Mouse (Mus musculus): ENCODE results near the gene Il3ra.

DNA sequence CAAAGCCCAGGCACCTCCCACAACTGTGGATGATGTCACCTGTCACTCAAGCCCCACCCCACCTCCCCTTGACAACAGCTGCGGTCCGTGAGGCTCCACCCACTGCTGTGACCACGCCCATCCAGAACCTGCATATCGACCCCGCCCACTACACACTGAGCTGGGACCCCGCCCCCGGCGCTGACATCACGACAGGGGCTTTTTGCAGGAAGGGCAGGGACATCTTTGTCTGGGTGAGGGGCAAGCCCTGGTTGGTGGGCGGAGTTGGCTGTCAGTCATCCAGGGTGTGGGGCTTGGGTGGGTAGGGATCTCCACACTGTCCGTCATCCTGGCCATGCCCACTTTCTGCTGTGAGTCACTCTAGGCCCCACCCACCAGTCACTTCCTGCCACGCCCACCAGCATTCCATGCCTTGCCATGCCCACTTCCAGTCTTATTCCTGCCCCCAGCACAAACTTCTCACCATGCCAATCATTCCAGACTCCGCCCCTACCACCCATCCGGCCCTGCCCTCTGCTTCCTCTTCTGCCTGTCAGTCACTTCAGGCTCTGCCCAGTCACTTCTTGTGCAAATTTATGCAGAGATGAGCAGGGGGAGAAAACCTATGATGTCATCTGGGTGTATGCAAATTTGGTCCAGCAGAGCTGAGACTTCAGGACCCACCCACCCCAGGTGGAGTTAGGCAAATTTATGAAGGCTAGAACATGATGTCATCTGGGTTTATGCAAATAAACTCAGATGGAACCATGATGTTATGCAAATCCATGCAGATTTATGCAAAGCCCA lies 2.0 kb downstream of the Il3ra start:
- TF ChIP-seq POLR2A (IDR thresholded peaks at IDR 0.05; ENCODE audit: insufficient read depth, low read depth, low read length): no peak
- no peak for TF ChIP-seq CTCF (IDR thresholded peaks at IDR 0.05)
